Mouse (Mus musculus): ENCODE results near the gene 9930021J03Rik. TPM values are rescaled to one million over a fixed set of nuclear protein-coding genes. Genes with fewer than 3 reads are reported as not detected.

Gene 9930021J03Rik
- polyA plus RNA-seq, 1 experiment = 33.7 TPM

DNA sequence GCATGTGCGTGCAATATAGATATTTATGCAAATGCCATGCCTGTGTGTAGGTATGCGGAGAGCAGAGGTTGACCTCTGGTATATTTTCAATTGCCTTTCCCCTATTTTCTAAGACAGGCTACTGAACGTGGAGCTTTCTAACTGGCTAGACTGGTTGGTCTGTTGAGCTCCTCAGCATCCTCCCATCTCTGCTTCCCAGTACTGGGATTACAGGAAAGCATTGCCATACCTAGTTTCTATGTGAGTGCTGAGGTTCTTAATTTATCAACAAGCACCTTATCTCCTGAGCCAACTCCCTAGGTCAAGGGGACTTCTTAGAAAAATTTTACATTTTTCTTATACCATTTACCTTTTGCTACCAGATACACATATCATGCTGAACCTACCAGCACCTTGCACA lies 8.4 kb downstream of the 9930021J03Rik start:
- TF ChIP-seq POLR2A (IDR thresholded peaks at IDR 0.05; ENCODE audit: insufficient read depth, low read length) (no peak), EP300 (IDR thresholded peaks at IDR 0.05; ENCODE audit: insufficient read depth, low read depth, low read length) (no peak), CTCF (IDR thresholded peaks at IDR 0.05; ENCODE audit: low read depth, low read length) (no peak)
- Histone ChIP-seq H3K36me3 (ENCODE audit: control insufficient read depth, insufficient read depth, low read length, poor library complexity, severe bottlenecking) (no peaks in the 10 kb centered on the region), H3K27ac (ENCODE audit: insufficient read depth, low read length) (no peak overlapping the region)

DNA sequence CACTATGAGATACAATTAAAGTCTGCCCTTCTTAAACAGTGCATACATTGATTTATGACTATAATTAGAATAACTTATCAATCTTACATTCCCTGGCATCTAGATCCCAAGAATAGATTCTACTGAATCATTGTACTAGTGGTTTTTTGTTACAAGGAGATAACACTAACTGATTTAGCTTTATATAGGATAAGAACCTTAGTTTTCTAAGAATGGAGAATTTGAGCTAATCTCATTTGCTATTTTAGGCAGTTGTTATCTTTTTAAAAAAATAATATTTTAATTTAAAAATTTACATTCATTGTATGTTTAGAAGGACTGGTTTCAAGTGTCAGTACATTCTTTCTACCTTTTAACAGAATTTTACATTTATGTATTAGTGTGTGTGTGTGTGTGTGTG lies 17.8 kb downstream of the 9930021J03Rik start:
- Histone ChIP-seq H3K4me1 (ENCODE audit: control insufficient read depth, insufficient read depth, low read length) (no peaks in the 10 kb centered on the region), H3K4me3 (ENCODE audit: low read depth, low read length) (no peak overlapping the region), H3K9me3 (replicated peaks; ENCODE audit: control insufficient read depth, insufficient read depth, low read length, poor library complexity, severe bottlenecking) (no peaks in the 10 kb centered on the region), H3K27ac (ENCODE audit: insufficient read depth, low read length) (no peak overlapping the region), H3K9ac (ENCODE audit: low read depth, poor library complexity, severe bottlenecking) (no peak overlapping the region), H3K27me3 (ENCODE audit: control insufficient read depth, insufficient read depth, low read length, poor library complexity, severe bottlenecking) (no peaks in the 10 kb centered on the region), H3K36me3 (ENCODE audit: control insufficient read depth, insufficient read depth, low read length, poor library complexity, severe bottlenecking) (no peaks in the 10 kb centered on the region)
- TF ChIP-seq EP300 (IDR thresholded peaks at IDR 0.05; ENCODE audit: insufficient read depth, low read depth, low read length) (no peak), POLR2A (IDR thresholded peaks at IDR 0.05; ENCODE audit: insufficient read depth, low read length) (no peak), CTCF (IDR thresholded peaks at IDR 0.05; ENCODE audit: low read depth, low read length) (no peak)

More for the DNA sequence above, 8.4 kb downstream of the 9930021J03Rik start:
- Histone ChIP-seq H3K9ac (ENCODE audit: low read depth, poor library complexity, severe bottlenecking) (no peak overlapping the region), H3K4me1 (ENCODE audit: control insufficient read depth, insufficient read depth, low read length) (no peaks in the 10 kb centered on the region), H3K27me3 (ENCODE audit: control insufficient read depth, insufficient read depth, low read length, poor library complexity, severe bottlenecking) (no peaks in the 10 kb centered on the region), H3K4me3 (ENCODE audit: low read depth, low read length) (no peak overlapping the region), H3K9me3 (replicated peaks; ENCODE audit: control insufficient read depth, insufficient read depth, low read length, poor library complexity, severe bottlenecking) (no peaks in the 10 kb centered on the region)

DNA sequence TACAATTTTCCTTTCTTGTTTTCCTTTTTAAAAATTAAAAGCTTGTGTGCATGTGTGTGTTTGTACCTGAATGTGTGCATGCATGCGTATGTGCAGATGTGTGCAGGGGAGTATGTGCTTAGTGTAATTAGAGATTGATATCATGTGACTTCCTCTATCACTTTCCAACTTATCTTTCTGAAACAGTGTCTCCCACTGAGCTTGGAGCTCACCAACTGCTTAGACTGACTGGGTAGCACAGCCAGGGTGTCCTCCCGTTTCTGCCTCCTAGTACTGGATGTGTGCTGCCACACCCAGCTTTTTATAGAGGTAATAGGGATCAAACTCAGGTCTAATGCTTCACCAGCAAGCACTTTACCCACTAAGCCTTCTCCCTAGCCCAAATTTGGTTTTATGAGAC lies 22.9 kb downstream of the 9930021J03Rik start:
- no peak overlapping the region for H3K9ac ChIP-seq (ENCODE audit: low read depth, poor library complexity, severe bottlenecking)
- H3K4me3 ChIP-seq (ENCODE audit: low read depth, low read length) = no peak overlapping the region
- H3K36me3 ChIP-seq (ENCODE audit: control insufficient read depth, insufficient read depth, low read length, poor library complexity, severe bottlenecking) = no peaks in the 10 kb centered on the region
- no peaks in the 10 kb centered on the region for H3K4me1 ChIP-seq (ENCODE audit: control insufficient read depth, insufficient read depth, low read length)
- no peaks in the 10 kb centered on the region for H3K9me3 ChIP-seq (replicated peaks; ENCODE audit: control insufficient read depth, insufficient read depth, low read length, poor library complexity, severe bottlenecking)
- H3K27ac ChIP-seq (ENCODE audit: insufficient read depth, low read length) = no peak overlapping the region
- TF ChIP-seq POLR2A (IDR thresholded peaks at IDR 0.05; ENCODE audit: insufficient read depth, low read length) (no peak), EP300 (IDR thresholded peaks at IDR 0.05; ENCODE audit: insufficient read depth, low read depth, low read length) (no peak), CTCF (IDR thresholded peaks at IDR 0.05; ENCODE audit: low read depth, low read length) (no peak)
- H3K27me3 ChIP-seq (ENCODE audit: control insufficient read depth, insufficient read depth, low read length, poor library complexity, severe bottlenecking) = no peaks in the 10 kb centered on the region

DNA sequence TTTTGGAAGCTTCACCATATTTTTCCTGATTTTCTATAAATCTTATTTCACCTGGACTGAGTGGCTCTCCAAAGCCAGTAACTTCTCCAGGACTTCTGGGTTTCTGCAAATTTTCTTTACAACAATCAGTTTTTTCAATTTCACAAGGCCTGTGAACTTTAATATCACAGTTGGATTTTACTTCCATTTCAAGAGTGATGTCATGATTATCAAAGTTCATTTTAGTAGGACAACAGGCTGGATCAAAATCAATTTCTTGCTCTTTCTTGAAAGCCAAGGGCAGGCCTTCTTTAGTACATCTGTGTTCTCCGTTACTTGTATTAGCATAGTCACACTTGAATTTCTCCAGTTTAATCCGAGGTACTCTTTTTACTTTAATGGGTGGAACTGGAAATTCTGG lies 51.9 kb downstream of the 9930021J03Rik start:
- no peaks in the 10 kb centered on the region for H3K27me3 ChIP-seq (ENCODE audit: control insufficient read depth, insufficient read depth, low read length, poor library complexity, severe bottlenecking)
- TF ChIP-seq CTCF (IDR thresholded peaks at IDR 0.05; ENCODE audit: low read depth, low read length) (no peak), EP300 (IDR thresholded peaks at IDR 0.05; ENCODE audit: insufficient read depth, low read depth, low read length) (no peak), POLR2A (IDR thresholded peaks at IDR 0.05; ENCODE audit: insufficient read depth, low read length) (no peak)
- no peak overlapping the region for H3K27ac ChIP-seq (ENCODE audit: insufficient read depth, low read length)
- H3K9ac ChIP-seq (ENCODE audit: low read depth, poor library complexity, severe bottlenecking) = no peak overlapping the region
- no peaks in the 10 kb centered on the region; the same call in 1 of the 2 replicates for H3K36me3 ChIP-seq (ENCODE audit: control insufficient read depth, insufficient read depth, low read length, poor library complexity, severe bottlenecking)
- no peaks in the 10 kb centered on the region for H3K4me1 ChIP-seq (ENCODE audit: control insufficient read depth, insufficient read depth, low read length)
- no peak overlapping the region for H3K4me3 ChIP-seq (ENCODE audit: low read depth, low read length)
- no peaks in the 10 kb centered on the region for H3K9me3 ChIP-seq (replicated peaks; ENCODE audit: control insufficient read depth, insufficient read depth, low read length, poor library complexity, severe bottlenecking)

DNA sequence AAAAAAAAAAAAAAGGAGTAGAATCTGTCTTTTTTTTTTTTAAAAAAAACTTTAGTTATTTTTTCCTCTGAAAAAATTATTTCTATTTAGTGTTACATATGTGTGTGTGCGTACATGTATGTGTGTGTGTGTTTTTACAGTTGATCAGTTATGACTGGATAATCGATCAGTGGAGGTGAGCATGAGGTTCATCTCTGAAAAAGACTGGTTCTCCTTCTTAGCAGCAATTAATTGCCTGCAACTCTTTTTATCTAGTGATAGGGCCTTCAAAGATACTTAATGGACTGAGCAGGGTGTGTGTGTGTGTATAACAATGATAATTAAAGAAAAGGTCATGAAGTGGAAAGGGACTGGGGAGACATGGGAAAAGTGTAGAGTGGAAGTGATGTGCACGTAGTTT lies 54.8 kb downstream of the 9930021J03Rik start:
- TF ChIP-seq EP300 (IDR thresholded peaks at IDR 0.05; ENCODE audit: insufficient read depth, low read depth, low read length) (no peak), POLR2A (IDR thresholded peaks at IDR 0.05; ENCODE audit: insufficient read depth, low read length) (no peak), CTCF (IDR thresholded peaks at IDR 0.05; ENCODE audit: low read depth, low read length) (no peak)
- H3K36me3 ChIP-seq (ENCODE audit: control insufficient read depth, insufficient read depth, low read length, poor library complexity, severe bottlenecking) = no peaks in the 10 kb centered on the region; the same call in 1 of the 2 replicates
- H3K4me3 ChIP-seq (ENCODE audit: low read depth, low read length) = no peak overlapping the region
- H3K27ac ChIP-seq (ENCODE audit: insufficient read depth, low read length) = no peak overlapping the region
- H3K4me1 ChIP-seq (ENCODE audit: control insufficient read depth, insufficient read depth, low read length) = no peaks in the 10 kb centered on the region
- H3K9ac ChIP-seq (ENCODE audit: low read depth, poor library complexity, severe bottlenecking) = no peak overlapping the region
- no peaks in the 10 kb centered on the region for H3K9me3 ChIP-seq (replicated peaks; ENCODE audit: control insufficient read depth, insufficient read depth, low read length, poor library complexity, severe bottlenecking)
- no peaks in the 10 kb centered on the region for H3K27me3 ChIP-seq (ENCODE audit: control insufficient read depth, insufficient read depth, low read length, poor library complexity, severe bottlenecking)

DNA sequence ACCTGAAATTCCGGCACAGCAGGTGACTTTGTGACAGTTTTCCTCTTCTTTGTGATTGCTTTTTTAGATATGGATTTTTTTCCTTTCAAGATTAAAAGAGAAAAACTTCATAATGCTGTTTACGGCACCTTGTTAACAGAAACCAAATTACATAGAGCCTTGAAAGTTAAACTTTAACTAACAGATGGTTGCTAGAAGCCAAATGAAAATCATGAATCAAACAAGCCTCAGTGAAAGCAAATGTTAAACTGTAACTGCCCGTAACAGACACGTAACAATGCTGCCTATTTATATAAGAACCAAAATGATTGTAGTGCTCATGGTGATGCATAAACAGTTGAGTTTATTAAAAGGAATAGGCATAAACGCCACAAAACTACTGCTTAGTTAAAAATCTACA lies 62.3 kb downstream of the 9930021J03Rik start:
- Histone ChIP-seq H3K4me3 (ENCODE audit: low read depth, low read length) (no peak overlapping the region), H3K9me3 (replicated peaks; ENCODE audit: control insufficient read depth, insufficient read depth, low read length, poor library complexity, severe bottlenecking) (no peaks in the 10 kb centered on the region), H3K9ac (ENCODE audit: low read depth, poor library complexity, severe bottlenecking) (no peak overlapping the region), H3K27me3 (ENCODE audit: control insufficient read depth, insufficient read depth, low read length, poor library complexity, severe bottlenecking) (no peaks in the 10 kb centered on the region), H3K27ac (ENCODE audit: insufficient read depth, low read length) (no peak overlapping the region), H3K4me1 (ENCODE audit: control insufficient read depth, insufficient read depth, low read length) (no peaks in the 10 kb centered on the region), H3K36me3 (ENCODE audit: control insufficient read depth, insufficient read depth, low read length, poor library complexity, severe bottlenecking) (no peaks in the 10 kb centered on the region)
- TF ChIP-seq EP300 (IDR thresholded peaks at IDR 0.05; ENCODE audit: insufficient read depth, low read depth, low read length) (no peak), POLR2A (IDR thresholded peaks at IDR 0.05; ENCODE audit: insufficient read depth, low read length) (no peak), CTCF (IDR thresholded peaks at IDR 0.05; ENCODE audit: low read depth, low read length) (no peak)

Measured in ES-Bruce4 (cell line).